Mouse (Mus musculus) neural tube, embryonic 14.5 days (tissue): ENCODE data around the gene Zfp385b. TPM values are rescaled to one million over a fixed set of nuclear protein-coding genes. Genes with fewer than 3 reads are reported as not detected.

Experiments used
- ATAC-seq: fragments of 200-750 bp; cut with Nextera tagmentation; 2 replicates; pipeline ENCODE4 v1.8.0; 2017; ENCODE audit warnings: low read depth, mild to moderate bottlenecking, moderate TSS enrichment, moderate library complexity
- H3K27ac ChIP-seq: fragments of 300-500 bp; sonication (generic); 2 replicates; pipeline ENCODE4 v1.5.1; 2014; ENCODE audit warnings: low read depth, mild to moderate bottlenecking, control low read depth, low read length, moderate library complexity, mixed read lengths
- H3K27me3 ChIP-seq: fragments of 300-500 bp; sonication (generic); 2 replicates; pipeline ENCODE4 v1.6.1; 2014; ENCODE audit warnings: low read length; ENCODE audit not compliant: control insufficient read depth, insufficient read depth
- H3K36me3 ChIP-seq: fragments of 300-500 bp; sonication (generic); 2 replicates; pipeline ENCODE4 v1.6.1; 2014; ENCODE audit warnings: low read length, mixed read lengths; ENCODE audit not compliant: control insufficient read depth, insufficient read depth
- H3K4me1 ChIP-seq: fragments of 300-500 bp; sonication (generic); 2 replicates; pipeline ENCODE4 v1.6.1; 2014; ENCODE audit warnings: low read length; ENCODE audit not compliant: control insufficient read depth, insufficient read depth
- H3K4me2 ChIP-seq: fragments of 300-500 bp; sonication (generic); 2 replicates; pipeline ENCODE4 v1.6.1; 2014; ENCODE audit warnings: mild to moderate bottlenecking, low read depth, low read length, control low read depth
- H3K4me3 ChIP-seq: fragments of 300-500 bp; sonication (generic); 2 replicates; pipeline ENCODE4 v1.5.1; 2014; ENCODE audit warnings: low read depth, low read length, control low read depth, mixed read lengths
- H3K9ac ChIP-seq: fragments of 300-500 bp; sonication (generic); replicated peaks from 2 replicates; pipeline ENCODE4 v1.6.1; 2014; ENCODE audit warnings: low read depth, mild to moderate bottlenecking, control low read depth, low read length, mixed read lengths
- H3K9me3 ChIP-seq: fragments of 300-500 bp; sonication (generic); 2 replicates; pipeline ENCODE4 v1.6.1; 2016; ENCODE audit warnings: low read length; ENCODE audit not compliant: control insufficient read depth
- WGBS: fragments of 180-500 bp; shearing (Covaris S2); extraction: QIAGEN DNeasy Blood & Tissue Kit; methylation state at CpG from one replicate; pipeline ENCODE4 v1.1.7; 2014; 5-methylcytosine and 5-hydroxymethylcytosine counted together
- polyA plus RNA-seq: library from polyadenylated mRNA; unstranded; fragments of >200 nt; fragmentation: Nextera tagmentation; extraction: Ambion mirVana; gene quantifications from 2 replicates; pipeline ENCODE4 v1.2.1, GENCODE M21; 2014

The Zfp385b gene
- polyA plus RNA-seq, 1 experiment from 2014 or later: 18.4 TPM

GRCm38 (mm10) chr2:77567528-77568435 lies 251.7 kb downstream of the Zfp385b start:
- Histone ChIP-seq H3K9me3 (no peaks in the 10 kb centered on the region), H3K27ac (no peak overlapping the region), H3K36me3 (no peaks in the 10 kb centered on the region), H3K4me3 (no peak overlapping the region), H3K27me3 (no peaks in the 10 kb centered on the region), H3K9ac (no peak overlapping the region), H3K4me2 (no peak overlapping the region), H3K4me1 (no peaks in the 10 kb centered on the region)
- WGBS: 82% methylated on average over 15 of the region's 15 CpGs
- ATAC-seq: no peak

GRCm38 (mm10) chr2:77563706-77564105 lies 255.7 kb downstream of the Zfp385b start:
- 90% methylated on average over 1 of the region's 1 CpGs for WGBS

GRCm38 (mm10) chr2:77561941-77562340 lies 257.5 kb downstream of the Zfp385b start:
- Histone ChIP-seq H3K9me3 (no peaks in the 10 kb centered on the region), H3K27ac (no peak overlapping the region), H3K4me1 (no peaks in the 10 kb centered on the region), H3K4me2 (no peak overlapping the region), H3K4me3 (no peak overlapping the region), H3K36me3 (no peaks in the 10 kb centered on the region), H3K9ac (no peak overlapping the region), H3K27me3 (no peaks in the 10 kb centered on the region)
- WGBS: 91% methylated on average over 5 of the region's 5 CpGs
- no peak for ATAC-seq

More at GRCm38 (mm10) chr2:77563706-77564105, 255.7 kb downstream of the Zfp385b start:
- no peak overlapping the region for H3K27ac ChIP-seq
- H3K36me3 ChIP-seq: no peaks in the 10 kb centered on the region
- ATAC-seq: no peak
- H3K9ac ChIP-seq: no peak overlapping the region
- H3K27me3 ChIP-seq: no peaks in the 10 kb centered on the region
- H3K9me3 ChIP-seq: no peaks in the 10 kb centered on the region
- H3K4me2 ChIP-seq: no peak overlapping the region
- H3K4me3 ChIP-seq: no peak overlapping the region
- no peaks in the 10 kb centered on the region for H3K4me1 ChIP-seq

GRCm38 (mm10) chr2:77556938-77557337 lies 262.5 kb downstream of the Zfp385b start:
- no peak overlapping the region for H3K4me3 ChIP-seq
- H3K9me3 ChIP-seq: no peaks in the 10 kb centered on the region
- no peaks in the 10 kb centered on the region for H3K36me3 ChIP-seq
- H3K27me3 ChIP-seq: no peaks in the 10 kb centered on the region
- H3K9ac ChIP-seq: no peak overlapping the region
- no peaks in the 10 kb centered on the region for H3K4me1 ChIP-seq
- H3K4me2 ChIP-seq: no peak overlapping the region
- ATAC-seq: no peak
- no peak overlapping the region for H3K27ac ChIP-seq
- 91% methylated on average over 4 of the region's 4 CpGs for WGBS

- no peak overlapping the region for H3K4me2 ChIP-seq
- no peak overlapping the region for H3K4me3 ChIP-seq
- no peaks in the 10 kb centered on the region for H3K4me1 ChIP-seq
- ATAC-seq: no peak
- no peaks in the 10 kb centered on the region for H3K27me3 ChIP-seq
- no peaks in the 10 kb centered on the region for H3K36me3 ChIP-seq
- H3K27ac ChIP-seq: no peak overlapping the region
- H3K9ac ChIP-seq: no peak overlapping the region
- WGBS: 60% methylated on average over 7 of the region's 7 CpGs
- H3K9me3 ChIP-seq: no peaks in the 10 kb centered on the region
Measured at GRCm38 (mm10) chr2:77555980-77556379, 263.5 kb downstream of the Zfp385b start.

GRCm38 (mm10) chr2:77552675-77553074 lies 266.8 kb downstream of the Zfp385b start:
- no peaks in the 10 kb centered on the region for H3K36me3 ChIP-seq
- H3K4me2 ChIP-seq: no peak overlapping the region
- no peaks in the 10 kb centered on the region for H3K9me3 ChIP-seq
- no peaks in the 10 kb centered on the region for H3K27me3 ChIP-seq
- 46% methylated on average over 8 of the region's 8 CpGs for WGBS
- no peaks in the 10 kb centered on the region for H3K4me1 ChIP-seq
- no peak overlapping the region for H3K27ac ChIP-seq
- no peak overlapping the region for H3K4me3 ChIP-seq
- no peak overlapping the region for H3K9ac ChIP-seq
- ATAC-seq: no peak

- no peaks in the 10 kb centered on the region for H3K4me1 ChIP-seq
Measured at GRCm38 (mm10) chr2:77543388-77543787, 276.1 kb downstream of the Zfp385b start.

GRCm38 (mm10) chr2:77542605-77543004 lies 276.8 kb downstream of the Zfp385b start:
- H3K9ac ChIP-seq: no peak overlapping the region
- no peaks in the 10 kb centered on the region for H3K4me1 ChIP-seq
- no peak for ATAC-seq
- H3K9me3 ChIP-seq: no peaks in the 10 kb centered on the region
- WGBS: 69% methylated on average over 2 of the region's 2 CpGs
- no peak overlapping the region for H3K4me3 ChIP-seq
- H3K27ac ChIP-seq: no peak overlapping the region
- no peak overlapping the region for H3K4me2 ChIP-seq
- H3K36me3 ChIP-seq: no peaks in the 10 kb centered on the region
- H3K27me3 ChIP-seq: no peaks in the 10 kb centered on the region

More at GRCm38 (mm10) chr2:77543388-77543787, 276.1 kb downstream of the Zfp385b start:
- Histone ChIP-seq H3K9me3 (no peaks in the 10 kb centered on the region), H3K9ac (no peak overlapping the region), H3K27ac (no peak overlapping the region), H3K4me2 (no peak overlapping the region), H3K4me3 (no peak overlapping the region), H3K27me3 (no peaks in the 10 kb centered on the region), H3K36me3 (no peaks in the 10 kb centered on the region)
- WGBS: 33% methylated on average over 1 of the region's 1 CpGs
- ATAC-seq: no peak

- Histone ChIP-seq H3K27ac (no peak overlapping the region), H3K36me3 (no peaks in the 10 kb centered on the region), H3K4me1 (no peaks in the 10 kb centered on the region), H3K4me2 (no peak overlapping the region), H3K9me3 (no peaks in the 10 kb centered on the region), H3K27me3 (no peaks in the 10 kb centered on the region), H3K4me3 (no peak overlapping the region), H3K9ac (no peak overlapping the region)
- no peak for ATAC-seq
- 96% methylated on average over 4 of the region's 4 CpGs for WGBS
Measured at GRCm38 (mm10) chr2:77541681-77542080, 277.8 kb downstream of the Zfp385b start.
